ENCODE assay signal across 8 mouse cellular contexts in the genomic region with DNA sequence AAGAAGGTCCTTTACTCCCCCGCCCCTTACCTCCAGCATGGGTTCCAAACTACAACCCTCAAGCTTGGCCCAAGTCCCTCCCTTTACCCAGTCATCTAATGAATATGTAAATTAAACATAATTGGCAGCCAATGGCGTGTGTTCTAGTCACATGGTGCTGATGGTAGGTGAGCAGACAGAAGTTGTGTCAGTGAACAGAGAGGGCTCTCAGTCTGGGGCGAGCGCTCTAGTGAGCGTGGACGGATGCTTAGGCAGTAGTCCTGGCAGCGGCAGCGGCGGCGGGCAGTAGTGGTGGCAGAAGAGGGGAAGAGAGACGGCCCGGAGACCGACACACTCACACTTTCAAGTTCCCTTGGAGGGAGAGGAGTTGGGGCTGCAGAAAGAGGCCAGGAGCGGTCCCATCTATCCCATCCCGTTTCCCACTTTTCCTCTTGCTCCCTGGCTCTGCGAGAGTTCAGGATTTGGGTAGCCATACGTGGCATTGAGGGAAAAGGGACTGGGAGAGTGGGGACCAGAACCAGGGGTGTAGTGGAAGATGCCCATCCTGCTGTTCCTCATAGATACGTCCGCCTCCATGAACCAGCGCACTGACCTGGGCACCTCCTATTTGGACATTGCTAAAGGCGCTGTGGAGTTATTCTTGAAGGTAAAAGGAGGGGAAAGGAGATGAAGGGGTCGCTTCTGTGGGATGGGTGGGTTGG. TPM values are rescaled to one million over a fixed set of nuclear protein-coding genes. Genes with fewer than 3 reads are reported as not detected.
A peak's percentile ranks its signal among the peaks of the same experiment; 100 is the strongest.
DNase-seq lines count a peak whose midpoint lies in the region; ATAC-seq and TF ChIP-seq lines count a peak whose summit lies in the region.

Gene Ints6l, plus strand, starts transcription at position 187 of the 701 bp plus-strand sequence.

- TF ChIP-seq CTCF in G1E (IDR thresholded peaks at IDR 0.05; ENCODE audit: low read depth, low read length): no peak
- no peak for TF ChIP-seq CTCF in forebrain, postnatal 0 days (IDR thresholded peaks at IDR 0.05; ENCODE audit: low read depth)

- DNase-seq in G1E (ENCODE audit: low spot score): peak; percentile 64
- peak; percentile 78 to 81 for DNase-seq in cerebellum, adult 18-20 months
- DNase-seq in forebrain, postnatal 0 days: peak; percentile 81
- peak; percentile 67 for DNase-seq in heart, postnatal 4 days
- peak; percentile 77 to 78 for DNase-seq in layer of hippocampus, adult 8-10 months (ENCODE audit: low spot score in 2 of 2)
- peak; percentile 72 for DNase-seq in ovary, adult 18-20 months (ENCODE audit: low spot score)
- DNase-seq in thymus, postnatal 0 days (ENCODE audit: low spot score): peak; percentile 81

- no peaks in the 10 kb centered on the region for H3K9me3 ChIP-seq in G1E (replicated peaks)
- H3K9me3 ChIP-seq in forebrain, postnatal 0 days (ENCODE audit: low read length): no peaks in the 10 kb centered on the region
- H3K9me3 ChIP-seq in lung, embryonic 15.5 days: no peaks in the 10 kb centered on the region

- H3K27me3 ChIP-seq in G1E (ENCODE audit: insufficient read depth, low read length): no peaks in the 10 kb centered on the region
- no peaks in the 10 kb centered on the region for H3K27me3 ChIP-seq in forebrain, postnatal 0 days (ENCODE audit: insufficient read depth, low read length)
- no peaks in the 10 kb centered on the region for H3K27me3 ChIP-seq in lung, embryonic 15.5 days

- peak within 1 kb of the TSS; percentile 84 for H3K4me3 ChIP-seq in G1E (ENCODE audit: low read depth, low read length)
- peak within 1 kb of the TSS; percentile 58 for H3K4me3 ChIP-seq in forebrain, postnatal 0 days (ENCODE audit: low read depth, low read length)
- peak within 1 kb of the TSS; percentile 59 for H3K4me3 ChIP-seq in lung, embryonic 15.5 days

- 32% methylated on average over 22 of the region's 22 CpGs for WGBS in forebrain, postnatal 0 days
- 17% methylated on average over 17 of the region's 22 CpGs for whole genome bisulfite sequencing in lung, embryonic 15.5 days

- peak within 1 kb of the TSS; percentile 85 for H3K9ac ChIP-seq in forebrain, postnatal 0 days
- H3K9ac ChIP-seq in lung, embryonic 15.5 days: peak within 1 kb of the TSS; percentile 70

- peak within 1 kb of the TSS; percentile 93 for H3K27ac ChIP-seq in forebrain, postnatal 0 days (ENCODE audit: low read depth, low read length)
- H3K27ac ChIP-seq in lung, embryonic 15.5 days: peak within 1 kb of the TSS; percentile 93

- peaks cover 21% of the 10 kb centered on the region for H3K4me1 ChIP-seq in G1E (ENCODE audit: insufficient read depth, low read depth, low read length)
- H3K4me1 ChIP-seq in forebrain, postnatal 0 days (ENCODE audit: insufficient read depth): no peaks in the 10 kb centered on the region
- H3K4me1 ChIP-seq in lung, embryonic 15.5 days: no peaks in the 10 kb centered on the region

- H3K36me3 ChIP-seq in G1E (replicated peaks): no peaks in the 10 kb centered on the region
- H3K36me3 ChIP-seq in forebrain, postnatal 0 days (ENCODE audit: insufficient read depth): no peaks in the 10 kb centered on the region
- no peaks in the 10 kb centered on the region for H3K36me3 ChIP-seq in lung, embryonic 15.5 days

- H3K4me2 ChIP-seq in forebrain, postnatal 0 days (ENCODE audit: low read depth): peak within 1 kb of the TSS; percentile 57
- H3K4me2 ChIP-seq in lung, embryonic 15.5 days: peak within 1 kb of the TSS; percentile 61

- ATAC-seq in G1E (ENCODE audit: extremely low read depth, insufficient number of reproducible peaks, low FRiP score, poor library complexity, severe bottlenecking): peak; percentile 77
- peak; percentile 76 for ATAC-seq in forebrain, postnatal 0 days
- peak; percentile 86 for ATAC-seq in lung, embryonic 15.5 days (ENCODE audit: borderline replicate concordance, extremely low read depth, low FRiP score, low TSS enrichment)

RNA-seq across cellular contexts. Expression of gene Ints6l, which starts in this region (rescaled TPM):
- total RNA-seq in G1E (2014; fragmentation: Nextera tagmentation) (126 and 143 TPM in 2 replicates), G1E (2017) (163 and 178 TPM in 2 replicates)
- 4.0 and 6.3 TPM in 2 replicates for polyA plus RNA-seq in G1E (2012)
- 22.4 and 33.7 TPM in 2 replicates for total RNA-seq in forebrain, postnatal 0 days (2014; rRNA removed)
- 9.8 and 10.1 TPM in 2 replicates for polyA plus RNA-seq in forebrain, postnatal 0 days (2015; fragmentation: Nextera tagmentation; extraction: Ambion mirVana)
- total RNA-seq in heart, postnatal 4 days (2021): 10 to 100 TPM; 14.9 to 16.0 TPM
- total RNA-seq in layer of hippocampus, adult 8-10 months (2022): 10 to 100 TPM; 30.0 to 49.3 (median 38.8) TPM
- polyA plus RNA-seq in lung, embryonic 15.5 days (2015; fragmentation: Nextera tagmentation; extraction: Ambion mirVana): 26.5 and 26.9 TPM in 2 replicates
- polyA plus RNA-seq in thymus, postnatal 0 days (2015; fragmentation: Nextera tagmentation; extraction: Ambion mirVana): 17.0 and 17.5 TPM in 2 replicates

Comparison
In these comparisons a context has a peak if more than half of its experiments do, and no peak if none do; other contexts are left out.
1. Peak in every context shown above with its lines: DNase-seq, ATAC-seq, H3K4me3 ChIP-seq and H3K27ac ChIP-seq.